Mouse (Mus musculus) Patski (cell line): Measurements from ENCODE around the gene Prkg1. TPM values are rescaled to one million over a fixed set of nuclear protein-coding genes. Genes with fewer than 3 reads are reported as not detected.

Source experiments
- ATAC-seq: fragments of 100-300 bp; one replicate; pipeline ENCODE4 v1.8.0; 2021
- CTCF ChIA-PET: fragments of 350-600 bp; sonication (Branson Sonifier 250); formaldehyde crosslinking; loops from one replicate; lab custom pipeline; 2022; ENCODE audit warnings: inconsistent platforms; lab: Charles Lee
- POLR2A ChIA-PET: fragments of 350-600 bp; sonication (Branson Sonifier 250); formaldehyde crosslinking; loops from one replicate; lab custom pipeline; 2022; ENCODE audit warnings: antibody characterized with exemption, inconsistent platforms; lab: Charles Lee
- DNase-seq: peaks from one replicate; pipeline ENCODE4 v3.0.0-alpha.2; 2011; ENCODE audit warnings: low read depth, low spot score
- H3K27me3 ChIP-seq: fragments of 371-371 bp; one replicate; pipeline ENCODE4 v1.5.1; 2021
- CTCF ChIP-seq: fragments of 100-300 bp; IDR thresholded peaks from one replicate; pipeline ENCODE4 v1.5.1; 2021
- in situ Hi-C: fragments of 300-500 bp; cut with MboI; formaldehyde crosslinking; loops from 3 replicates; pipeline ENCODE4 v1.11.1; 2018; ENCODE audit warnings: low pct_unique_long_range_greater_than_20kb, mixed read lengths
- polyA plus RNA-seq: library from polyadenylated mRNA; unstranded; gene quantifications from one replicate; pipeline ENCODE4 v1.2.3, GENCODE M21; 2021

Prkg1 gene
- polyA plus RNA-seq, 1 experiment from 2014 or later = not detected

- DNase-seq (no peak), ATAC-seq (no peak)
- peaks cover 39% of the 10 kb centered on the region for H3K27me3 ChIP-seq
- CTCF ChIA-PET = no interaction called here
- in situ Hi-C loops = no loop called here
- POLR2A ChIA-PET = no interaction called here
- no peak for TF ChIP-seq CTCF
Measured at GRCm38 (mm10) chr19:31630899-31631869, 133.6 kb downstream of the Prkg1 start.

- POLR2A ChIA-PET = no interaction called here
- peaks cover 23% of the 10 kb centered on the region for H3K27me3 ChIP-seq
- DNase-seq (no peak), ATAC-seq (no peak)
- no peak for TF ChIP-seq CTCF
- CTCF ChIA-PET = no interaction called here
- in situ Hi-C loops = no loop called here
Measured at GRCm38 (mm10) chr19:31621716-31622115, 143.1 kb downstream of the Prkg1 start.

GRCm38 (mm10) chr19:31616830-31617229, 148.0 kb downstream of the Prkg1 start:
- ChIA-PET CTCF (interaction anchor here (1.1 kb wide), 1 partner anchor 16 kb away, joined by 5 read pairs; no protein-coding TSS in a partner anchor), POLR2A (no interaction called here)
- no peak for ATAC-seq
- no peak for DNase-seq
- peaks cover 31% of the 10 kb centered on the region for H3K27me3 ChIP-seq
- no peak for TF ChIP-seq CTCF
- in situ Hi-C loops = no loop called here

GRCm38 (mm10) chr19:31616159-31616558, 148.7 kb downstream of the Prkg1 start:
- ChIA-PET CTCF (interaction anchor here (1.1 to 1.2 kb wide), 2 partner anchors 12 to 15 kb away, joined by 3 to 5 read pairs; no protein-coding TSS in a partner anchor), POLR2A (no interaction called here)
- peaks cover 29% of the 10 kb centered on the region for H3K27me3 ChIP-seq
- no peak for TF ChIP-seq CTCF
- ATAC-seq (no peak), DNase-seq (no peak)
- in situ Hi-C loops = no loop called here

GRCm38 (mm10) chr19:31613146-31613545, 151.7 kb downstream of the Prkg1 start:
- in situ Hi-C loops = no loop called here
- peaks cover 32% of the 10 kb centered on the region for H3K27me3 ChIP-seq
- no peak for DNase-seq
- POLR2A ChIA-PET = interaction anchor here (0.7 kb wide), 1 partner anchor 12 kb away, joined by 4 read pairs; no protein-coding TSS in a partner anchor
- ATAC-seq = no peak
- CTCF ChIA-PET = no interaction called here
- TF ChIP-seq CTCF = no peak

- ChIA-PET POLR2A (no interaction called here), CTCF (interaction anchor here (1.4 kb wide), 1 partner anchor 9 kb away, joined by 3 read pairs; no protein-coding TSS in a partner anchor)
- peaks cover 22% of the 10 kb centered on the region for H3K27me3 ChIP-seq
- in situ Hi-C loops = no loop called here
- no peak for TF ChIP-seq CTCF
- ATAC-seq (no peak), DNase-seq (no peak)
Measured at GRCm38 (mm10) chr19:31602578-31602977, 162.3 kb downstream of the Prkg1 start.

- H3K27me3 ChIP-seq = peaks cover 41% of the 10 kb centered on the region
- ChIA-PET CTCF (no interaction called here), POLR2A (no interaction called here)
- in situ Hi-C loops = no loop called here
- ATAC-seq = no peak
- TF ChIP-seq CTCF = no peak
- no peak for DNase-seq
Measured at GRCm38 (mm10) chr19:31594011-31594410, 170.8 kb downstream of the Prkg1 start.

- in situ Hi-C loops = no loop called here
- DNase-seq (no peak), ATAC-seq (no peak)
- peaks cover 36% of the 10 kb centered on the region for H3K27me3 ChIP-seq
- ChIA-PET CTCF (no interaction called here), POLR2A (no interaction called here)
- TF ChIP-seq CTCF = no peak
Measured at GRCm38 (mm10) chr19:31590701-31591100, 174.1 kb downstream of the Prkg1 start.

GRCm38 (mm10) chr19:31577092-31577491, 187.7 kb downstream of the Prkg1 start:
- no peak for TF ChIP-seq CTCF
- peaks cover 34% of the 10 kb centered on the region for H3K27me3 ChIP-seq
- ATAC-seq (no peak), DNase-seq (no peak)
- CTCF ChIA-PET = no interaction called here
- in situ Hi-C loops = no loop called here
- POLR2A ChIA-PET = no interaction called here

- ATAC-seq = no peak
- ChIA-PET CTCF (no interaction called here), POLR2A (no interaction called here)
- no peak for DNase-seq
- H3K27me3 ChIP-seq = peaks cover 39% of the 10 kb centered on the region
- TF ChIP-seq CTCF = no peak
- in situ Hi-C loops = no loop called here
Measured at GRCm38 (mm10) chr19:31564329-31564728, 200.5 kb downstream of the Prkg1 start.

GRCm38 (mm10) chr19:31546063-31546462, 218.8 kb downstream of the Prkg1 start:
- no peak for ATAC-seq
- CTCF ChIA-PET = interaction anchor here (1.5 kb wide), 1 partner anchor 25 kb away, joined by 4 read pairs; no protein-coding TSS in a partner anchor
- no peak for DNase-seq
- peaks cover 41% of the 10 kb centered on the region for H3K27me3 ChIP-seq
- TF ChIP-seq CTCF = no peak
- POLR2A ChIA-PET = no interaction called here
- in situ Hi-C loops = no loop called here
